Mouse (Mus musculus) mature B cell (primary cell): ENCODE results near the gene Lipe.

ENCODE experiments used
- in situ Hi-C: fragments of 300-500 bp; cut with MboI; formaldehyde crosslinking; loops from 2 replicates; pipeline ENCODE4 v1.14.3; 2019

The Lipe gene

GRCm38 (mm10) chr7:25363151-25363550 lies 35.4 kb downstream of the Lipe start:
- in situ Hi-C loops, result no loop called here

DNA sequence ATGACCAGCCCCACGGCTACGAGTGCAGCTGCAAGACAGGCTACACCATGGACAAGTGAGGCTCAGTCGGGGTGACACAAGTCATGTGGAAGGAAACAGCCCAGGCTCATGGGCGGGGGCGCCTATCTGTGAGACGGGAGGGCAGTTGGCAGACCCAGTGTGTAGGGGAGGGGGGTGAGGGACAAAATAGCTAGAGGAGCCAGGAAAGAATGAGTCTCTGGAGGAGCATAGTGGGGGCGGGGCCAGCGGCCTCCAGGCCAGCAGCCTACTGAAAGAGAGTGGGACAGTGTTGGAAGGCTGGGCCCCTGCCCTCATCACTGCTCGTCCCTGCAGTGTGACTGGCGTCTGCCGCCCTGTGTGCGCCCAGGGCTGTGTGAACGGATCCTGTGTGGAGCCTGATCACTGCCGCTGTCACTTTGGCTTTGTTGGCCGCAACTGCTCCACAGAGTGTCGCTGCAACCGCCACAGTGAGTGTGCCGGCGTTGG lies 39.7 kb downstream of the Lipe start:
- in situ Hi-C loops, result no loop called here

DNA sequence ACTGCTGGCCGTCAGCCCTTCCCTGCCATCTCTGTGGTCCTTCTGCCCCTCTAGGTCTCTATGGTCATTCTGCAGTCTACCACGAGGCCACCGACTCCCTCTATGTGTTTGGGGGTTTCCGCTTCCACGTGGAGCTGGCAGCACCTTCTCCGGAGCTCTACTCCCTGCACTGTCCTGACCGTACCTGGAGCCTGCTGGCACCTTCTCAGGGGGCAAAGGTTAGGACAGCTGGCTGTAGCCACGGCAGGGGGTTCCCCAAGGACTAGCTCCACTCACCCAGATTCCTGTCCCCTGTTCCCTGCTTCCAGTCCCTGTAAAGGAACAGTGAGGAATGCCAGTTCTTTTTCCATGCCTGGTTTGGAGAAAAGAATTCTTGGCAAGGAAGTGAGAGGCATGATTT lies 49.6 kb downstream of the Lipe start:
- in situ Hi-C loops, result no loop called here

DNA sequence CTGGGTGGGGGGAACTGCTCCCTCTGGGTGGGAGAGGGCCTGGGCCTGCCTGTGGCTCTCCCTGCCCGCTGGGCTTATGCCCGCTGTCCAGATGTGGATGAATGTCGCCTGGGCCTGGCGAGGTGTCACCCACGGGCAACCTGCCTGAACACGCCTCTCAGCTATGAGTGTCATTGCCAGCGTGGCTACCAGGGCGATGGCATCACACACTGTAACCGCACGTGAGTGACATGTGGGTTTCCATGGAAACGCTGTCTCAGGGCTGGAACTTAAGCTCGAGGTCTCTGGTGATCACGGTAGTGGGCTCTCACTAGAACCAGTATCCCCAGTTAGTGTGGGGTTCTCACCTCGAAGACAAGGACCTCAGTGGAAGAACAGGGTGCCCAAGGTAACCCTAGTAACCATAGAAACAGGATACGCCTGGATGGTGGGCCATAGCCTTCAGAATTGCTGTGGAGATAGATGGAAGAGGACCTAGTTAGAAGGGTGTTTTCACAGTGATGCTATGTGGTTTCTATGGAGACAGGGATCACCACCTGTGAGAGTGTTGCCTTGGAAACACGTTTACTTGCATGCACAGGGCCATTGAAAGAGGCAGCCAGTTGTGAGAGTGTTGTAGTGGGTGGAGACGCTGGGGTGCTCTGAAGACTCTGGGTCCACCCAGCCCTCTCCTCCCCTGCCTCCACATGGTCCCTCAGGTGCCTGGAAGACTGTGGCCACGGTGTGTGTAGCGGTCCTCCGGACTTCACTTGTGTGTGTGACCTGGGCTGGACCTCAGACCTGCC lies 57.3 kb downstream of the Lipe start:
- in situ Hi-C loops, result no loop called here

GRCm38 (mm10) chr7:25339329-25339728 lies 59.2 kb downstream of the Lipe start:
- in situ Hi-C loops, result no loop called here

GRCm38 (mm10) chr7:25334472-25334871 lies 64.0 kb downstream of the Lipe start:
- in situ Hi-C loops, result no loop called here

DNA sequence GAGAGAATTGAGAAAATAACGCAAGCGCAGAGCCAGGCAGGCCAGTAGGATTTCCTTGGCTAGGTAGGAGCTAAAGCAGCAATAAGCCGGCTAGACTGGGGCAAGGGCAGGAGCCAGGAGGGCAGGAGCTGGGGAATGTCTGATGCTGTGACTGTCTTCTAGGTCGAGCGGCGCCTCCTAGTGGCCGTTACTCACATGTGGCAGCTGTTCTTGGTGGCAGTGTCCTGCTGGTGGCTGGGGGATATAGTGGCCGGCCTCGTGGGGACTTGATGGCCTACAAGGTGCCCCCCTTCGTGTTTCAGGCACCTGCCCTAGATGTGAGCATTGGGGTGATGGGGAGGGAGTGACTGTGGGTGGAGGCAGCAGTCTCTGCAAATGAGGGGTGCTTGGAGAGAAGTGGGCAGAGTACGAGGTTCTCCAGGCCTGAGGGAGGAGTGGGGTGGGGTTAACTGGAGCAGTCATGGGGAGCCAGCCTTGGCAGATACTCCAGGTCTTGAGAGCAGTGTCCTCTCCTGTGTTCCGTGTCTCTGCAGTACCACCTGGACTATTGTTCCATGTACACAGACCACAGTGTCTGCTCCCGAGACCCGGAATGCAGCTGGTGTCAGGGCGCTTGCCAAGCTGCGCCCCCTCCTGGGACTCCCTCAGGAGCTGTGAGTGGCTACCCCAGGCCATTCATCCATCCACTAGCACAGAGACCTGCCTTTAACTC lies 64.8 kb downstream of the Lipe start:
- in situ Hi-C loops, result no loop called here
